Mouse (Mus musculus): ENCODE measurements at regions not wholly inside any gene's neighbourhood (a gene's known extent, or its start where the extent isn't known, plus 50 kb on each side); places are given as distances from the start of the nearest gene placed in this dataset.

GRCm38 (mm10) chr13:53053211-53053610 lies 72.3 kb upstream of the Nfil3 start:
- TF ChIP-seq CTCF (IDR thresholded peaks at IDR 0.05; ENCODE audit: borderline replicate concordance, extremely low read depth, insufficient read depth, insufficient read length) (no peak), POLR2A (IDR thresholded peaks at IDR 0.05; ENCODE audit: borderline replicate concordance, extremely low read depth, insufficient read depth, insufficient read length, poor library complexity, severe bottlenecking) (no peak)
